8 mouse cellular contexts compared by ENCODE assay signal in the genomic region with DNA sequence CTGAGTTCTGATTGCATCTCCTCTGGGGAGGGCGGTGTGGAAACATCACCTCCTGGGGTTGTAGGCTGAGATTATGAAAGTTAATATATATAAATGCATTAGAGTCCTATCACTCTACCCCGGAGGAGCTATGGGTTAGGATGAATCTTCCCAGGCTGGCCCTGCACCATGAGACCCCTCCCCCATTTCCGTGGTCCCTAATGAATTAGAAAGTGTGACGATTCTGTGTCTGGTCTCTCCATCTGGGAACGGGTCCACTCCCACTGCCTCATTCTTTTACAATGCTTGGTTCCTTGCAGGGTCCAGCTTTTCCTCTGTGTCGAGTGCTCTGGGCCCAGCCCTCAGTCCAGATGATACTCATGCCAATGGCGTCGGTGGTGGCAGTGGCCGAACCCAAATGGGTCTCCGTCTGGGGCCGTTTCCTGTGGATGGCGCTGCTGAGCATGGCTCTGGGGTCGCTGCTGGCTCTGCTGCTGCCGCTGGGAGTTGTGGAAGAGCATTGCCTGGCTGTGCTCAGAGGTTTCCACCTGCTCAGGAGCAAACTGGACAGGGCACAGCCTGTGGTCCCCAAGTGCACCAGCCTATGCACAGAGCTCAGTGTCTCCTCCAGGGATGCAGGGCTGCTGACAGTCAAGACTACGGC. TPM values are rescaled to one million over a fixed set of nuclear protein-coding genes. Genes with fewer than 3 reads are reported as not detected.
A peak's percentile ranks its signal among the peaks of the same experiment; 100 is the strongest.
DNase-seq lines count a peak whose midpoint lies in the region; ATAC-seq and TF ChIP-seq lines count a peak whose summit lies in the region.

No protein-coding gene starts in this region.

- H3K4me2 ChIP-seq in hindbrain, postnatal 0 days (ENCODE audit: low read depth, low read length) = peak overlapping the region; percentile 92
- peak overlapping the region; percentile 80 for H3K4me2 ChIP-seq in neural tube, embryonic 13.5 days

- H3K27ac ChIP-seq in hindbrain, postnatal 0 days = peak overlapping the region; percentile 97
- H3K27ac ChIP-seq in neural tube, embryonic 13.5 days (replicated peaks) = peak overlapping the region; percentile 96

- peak overlapping the region; percentile 70 for H3K9ac ChIP-seq in hindbrain, postnatal 0 days (replicated peaks; ENCODE audit: low read length)
- peak overlapping the region; percentile 77 for H3K9ac ChIP-seq in neural tube, embryonic 13.5 days

- H3K4me1 ChIP-seq in megakaryocyte, embryonic 14.5 days = peaks cover 46% of the 10 kb centered on the region
- H3K4me1 ChIP-seq in hindbrain, postnatal 0 days (ENCODE audit: insufficient read depth, low read length) = no peaks in the 10 kb centered on the region
- H3K4me1 ChIP-seq in neural tube, embryonic 13.5 days (replicated peaks) = peaks cover 22% of the 10 kb centered on the region

- peak; percentile 26 to 45 for DNase-seq in adrenal gland, adult (ENCODE audit: inconsistent age in 2 of 2, low spot score in 1 of 2)
- no peak for DNase-seq in adrenal gland, adult 18-20 months (ENCODE audit: low spot score in 2 of 2)
- no peak for DNase-seq in hindbrain, postnatal 0 days (ENCODE audit: low spot score)
- no peak for DNase-seq in ovary, postnatal 10 days (ENCODE audit: low spot score)

- H3K27me3 ChIP-seq in megakaryocyte, embryonic 14.5 days (replicated peaks) = no peaks in the 10 kb centered on the region
- H3K27me3 ChIP-seq in hindbrain, postnatal 0 days (ENCODE audit: insufficient read depth, low read length) = no peaks in the 10 kb centered on the region
- no peaks in the 10 kb centered on the region for H3K27me3 ChIP-seq in neural tube, embryonic 13.5 days

- no peaks in the 10 kb centered on the region for H3K9me3 ChIP-seq in megakaryocyte, embryonic 14.5 days
- H3K9me3 ChIP-seq in hindbrain, postnatal 0 days (ENCODE audit: low read length) = no peaks in the 10 kb centered on the region
- no peaks in the 10 kb centered on the region for H3K9me3 ChIP-seq in neural tube, embryonic 13.5 days

- H3K4me3 ChIP-seq in megakaryocyte, embryonic 14.5 days (replicated peaks) = peak overlapping the region; percentile 100
- H3K4me3 ChIP-seq in hindbrain, postnatal 0 days (ENCODE audit: low read length) = peak overlapping the region; percentile 51
- peak overlapping the region; percentile 64 for H3K4me3 ChIP-seq in neural tube, embryonic 13.5 days

- ATAC-seq in megakaryocyte, adult 5-6 weeks (ENCODE audit: poor library complexity, severe bottlenecking) = no peak
- no peak for ATAC-seq in hindbrain, postnatal 0 days
- no peak for ATAC-seq in neural tube, embryonic 13.5 days (ENCODE audit: low read depth)
- ATAC-seq in erythroid progenitor cell, adult 5-6 weeks (replicated peaks; ENCODE audit: low FRiP score, poor library complexity, severe bottlenecking) = no peak

- H3K36me3 ChIP-seq in megakaryocyte, embryonic 14.5 days (replicated peaks; ENCODE audit: low read length) = peaks cover 50% of the 10 kb centered on the region
- peaks cover 34% of the 10 kb centered on the region for H3K36me3 ChIP-seq in hindbrain, postnatal 0 days (ENCODE audit: insufficient read depth, low read length)
- peaks cover 40% of the 10 kb centered on the region for H3K36me3 ChIP-seq in neural tube, embryonic 13.5 days

- TF ChIP-seq CTCF in hindbrain, postnatal 0 days (IDR thresholded peaks at IDR 0.05; ENCODE audit: low read depth) = peak; percentile 36; the same call in 1 of the 2 replicates

- WGBS in hindbrain, postnatal 0 days = 35% methylated on average over 15 of the region's 15 CpGs
- 39% methylated on average over 15 of the region's 15 CpGs for WGBS in neural tube, embryonic 13.5 days

RNA-seq across cellular contexts. Expression of gene Ficd, which starts 1.0 kb away (rescaled TPM):
- total RNA-seq in adrenal gland, adult 18-20 months (2021) = 10 to 100 TPM; 10.3 to 10.8 TPM
- 1.2 and 2.4 TPM in 2 replicates for polyA plus RNA-seq in megakaryocyte, embryonic 14.5 days (2012; ENCODE audit: insufficient read depth, low replicate concordance)
- 3.9 and 4.2 TPM in 2 replicates for total RNA-seq in megakaryocyte, adult 5-6 weeks (2015)
- total RNA-seq in megakaryocyte, adult 5-6 weeks (2017) = 2.5 and 2.8 TPM in 2 replicates
- 11.7 and 12.0 TPM in 2 replicates for total RNA-seq in hindbrain, postnatal 0 days (2014; rRNA removed)
- 8.6 and 8.7 TPM in 2 replicates for polyA plus RNA-seq in hindbrain, postnatal 0 days (2015; fragmentation: Nextera tagmentation; extraction: Ambion mirVana)
- polyA plus RNA-seq in neural tube, embryonic 13.5 days (2015; fragmentation: Nextera tagmentation; extraction: Ambion mirVana) = 7.9 and 8.2 TPM in 2 replicates
- total RNA-seq in erythroid progenitor cell, adult 5-6 weeks (2015; ENCODE audit: low replicate concordance) = 1.4 TPM in 1 of 2 replicates, not detected in the other
- total RNA-seq in erythroid progenitor cell, adult 5-6 weeks (2017; ENCODE audit: low replicate concordance) = 0.30 and 2.2 TPM in 2 replicates

RNA-seq across cellular contexts. Expression of gene 1700069L16Rik, which starts 12.1 kb away (rescaled TPM):
- total RNA-seq in adrenal gland, adult 18-20 months (2021) = not detected
- not detected in 2 replicates for polyA plus RNA-seq in megakaryocyte, embryonic 14.5 days (2012; ENCODE audit: insufficient read depth, low replicate concordance)
- not detected in 2 replicates for total RNA-seq in megakaryocyte, adult 5-6 weeks (2015)
- not detected in 2 replicates for total RNA-seq in megakaryocyte, adult 5-6 weeks (2017)
- total RNA-seq in hindbrain, postnatal 0 days (2014; rRNA removed) = not detected in 2 replicates
- polyA plus RNA-seq in hindbrain, postnatal 0 days (2015; fragmentation: Nextera tagmentation; extraction: Ambion mirVana) = not detected in 2 replicates
- not detected in 2 replicates for polyA plus RNA-seq in neural tube, embryonic 13.5 days (2015; fragmentation: Nextera tagmentation; extraction: Ambion mirVana)
- not detected in 2 replicates for total RNA-seq in erythroid progenitor cell, adult 5-6 weeks (2015; ENCODE audit: low replicate concordance)
- total RNA-seq in erythroid progenitor cell, adult 5-6 weeks (2017; ENCODE audit: low replicate concordance) = not detected in 2 replicates

RNA-seq across cellular contexts. Expression of gene Sart3, which starts 35.7 kb away (rescaled TPM):
- total RNA-seq in adrenal gland, adult 18-20 months (2021) = 10 to 100 TPM; 28.4 to 33.7 TPM
- polyA plus RNA-seq in megakaryocyte, embryonic 14.5 days (2012; ENCODE audit: insufficient read depth, low replicate concordance) = 9.0 and 14.3 TPM in 2 replicates
- total RNA-seq in megakaryocyte, adult 5-6 weeks (2015) = 9.9 and 11.9 TPM in 2 replicates
- total RNA-seq in megakaryocyte, adult 5-6 weeks (2017) = 26.1 and 28.3 TPM in 2 replicates
- total RNA-seq in hindbrain, postnatal 0 days (2014; rRNA removed) = 34.7 and 45.6 TPM in 2 replicates
- 24.8 and 26.4 TPM in 2 replicates for polyA plus RNA-seq in hindbrain, postnatal 0 days (2015; fragmentation: Nextera tagmentation; extraction: Ambion mirVana)
- polyA plus RNA-seq in neural tube, embryonic 13.5 days (2015; fragmentation: Nextera tagmentation; extraction: Ambion mirVana) = 45.5 and 47.0 TPM in 2 replicates
- 8.4 and 22.0 TPM in 2 replicates for total RNA-seq in erythroid progenitor cell, adult 5-6 weeks (2015; ENCODE audit: low replicate concordance)
- total RNA-seq in erythroid progenitor cell, adult 5-6 weeks (2017; ENCODE audit: low replicate concordance) = 32.1 and 44.9 TPM in 2 replicates

RNA-seq across cellular contexts. Expression of gene Iscu, which starts 35.9 kb away (rescaled TPM):
- 1,000 to 10,000 TPM in 1 of 2 experiments, 100 to 1,000 TPM in 1; 455 to 1,089 TPM for total RNA-seq in adrenal gland, adult 18-20 months (2021)
- 39.7 and 56.2 TPM in 2 replicates for polyA plus RNA-seq in megakaryocyte, embryonic 14.5 days (2012; ENCODE audit: insufficient read depth, low replicate concordance)
- 107 and 114 TPM in 2 replicates for total RNA-seq in megakaryocyte, adult 5-6 weeks (2015)
- 80.8 and 95.5 TPM in 2 replicates for total RNA-seq in megakaryocyte, adult 5-6 weeks (2017)
- total RNA-seq in hindbrain, postnatal 0 days (2014; rRNA removed) = 53.5 and 77.9 TPM in 2 replicates
- polyA plus RNA-seq in hindbrain, postnatal 0 days (2015; fragmentation: Nextera tagmentation; extraction: Ambion mirVana) = 111 and 122 TPM in 2 replicates
- polyA plus RNA-seq in neural tube, embryonic 13.5 days (2015; fragmentation: Nextera tagmentation; extraction: Ambion mirVana) = 85.7 and 93.0 TPM in 2 replicates
- total RNA-seq in erythroid progenitor cell, adult 5-6 weeks (2015; ENCODE audit: low replicate concordance) = 54.9 and 75.3 TPM in 2 replicates
- total RNA-seq in erythroid progenitor cell, adult 5-6 weeks (2017; ENCODE audit: low replicate concordance) = 36.4 and 52.0 TPM in 2 replicates

Comparison
In these comparisons a context has a peak if more than half of its experiments do, and no peak if none do; other contexts are left out.
1. DNase-seq: peak in adrenal gland, adult (2 of 2); none in adrenal gland, adult 18-20 months (0 of 2), hindbrain, postnatal 0 days (single experiment) and ovary, postnatal 10 days (single experiment).
2. Peak in every context shown above with its lines, with median percentiles within 50 percentile points of each other: H3K4me3 ChIP-seq.